Mouse (Mus musculus) neural tube, embryonic 11.5 days (tissue): ENCODE measurements around the gene Tubgcp4. TPM values are rescaled to one million over a fixed set of nuclear protein-coding genes. Genes with fewer than 3 reads are reported as not detected.
A peak's percentile ranks its signal among the peaks of the same experiment; 100 is the strongest.

Experiments
- ATAC-seq: fragments of 200-750 bp; cut with Nextera tagmentation; 2 replicates; pipeline ENCODE4 v1.8.0; 2017; ENCODE audit warnings: moderate number of reproducible peaks, mild to moderate bottlenecking, moderate TSS enrichment, moderate library complexity; ENCODE audit not compliant: insufficient read depth, low FRiP score, low TSS enrichment
- DNase-seq: peaks from one replicate; pipeline ENCODE4 v3.0.0-alpha.2; 2015; ENCODE audit warnings: low spot score
- H3K27ac ChIP-seq: fragments of 300-500 bp; sonication (generic); 2 replicates; pipeline ENCODE4 v1.5.1; 2014; ENCODE audit warnings: low read depth, mild to moderate bottlenecking, low read length
- H3K27me3 ChIP-seq: fragments of 300-500 bp; sonication (generic); 2 replicates; pipeline ENCODE4 v1.6.1; 2014; ENCODE audit warnings: mild to moderate bottlenecking, low read length, mixed read lengths; ENCODE audit not compliant: control insufficient read depth, insufficient read depth
- H3K36me3 ChIP-seq: fragments of 300-500 bp; sonication (generic); 2 replicates; pipeline ENCODE4 v1.6.1; 2014; ENCODE audit warnings: mild to moderate bottlenecking, low read length, moderate library complexity, mixed read lengths; ENCODE audit not compliant: control insufficient read depth, insufficient read depth
- H3K4me1 ChIP-seq: fragments of 300-500 bp; sonication (generic); 2 replicates; pipeline ENCODE4 v1.6.1; 2014; ENCODE audit warnings: low read length, mixed read lengths; ENCODE audit not compliant: control insufficient read depth, insufficient read depth
- H3K4me2 ChIP-seq: fragments of 300-500 bp; sonication (generic); 2 replicates; pipeline ENCODE4 v1.6.1; 2014; ENCODE audit warnings: low read depth, mild to moderate bottlenecking, moderate library complexity
- H3K4me3 ChIP-seq: fragments of 300-500 bp; sonication (generic); 2 replicates; pipeline ENCODE4 v1.5.1; 2014; ENCODE audit warnings: low read depth, low read length
- H3K9ac ChIP-seq: fragments of 300-500 bp; sonication (generic); 2 replicates; pipeline ENCODE4 v1.6.1; 2014; ENCODE audit warnings: mild to moderate bottlenecking, low read length
- H3K9me3 ChIP-seq: fragments of 300-500 bp; sonication (generic); 2 replicates; pipeline ENCODE4 v1.6.1; 2016; ENCODE audit warnings: low read length; ENCODE audit not compliant: control insufficient read depth
- WGBS: fragments of 180-500 bp; shearing (Covaris S2); extraction: QIAGEN DNeasy Blood & Tissue Kit; methylation state at CpG from one replicate; pipeline ENCODE4 v1.1.7; 2014; 5-methylcytosine and 5-hydroxymethylcytosine counted together
- polyA plus RNA-seq: library from polyadenylated mRNA; unstranded; fragments of >200 nt; fragmentation: Nextera tagmentation; extraction: Ambion mirVana; gene quantifications from 2 replicates; pipeline ENCODE4 v1.2.1, GENCODE M21; 2014

Tubgcp4 gene
- polyA plus RNA-seq, 1 experiment from 2014 or later: 59.2 TPM

GRCm38 (mm10) chr2:121141216-121142035, 29.0 kb upstream of the Tubgcp4 start:
- no peaks in the 10 kb centered on the region for H3K9me3 ChIP-seq
- H3K36me3 ChIP-seq: peaks cover 4% of the 10 kb centered on the region; the same call in 1 of the 2 replicates
- peak overlapping the region; percentile 91 for H3K4me2 ChIP-seq
- WGBS: 76% methylated on average over 16 of the region's 16 CpGs
- H3K9ac ChIP-seq: peak overlapping the region; percentile 86
- no peak for ATAC-seq
- DNase-seq: no peak
- H3K4me3 ChIP-seq: peak overlapping the region; percentile 66
- no peaks in the 10 kb centered on the region for H3K27me3 ChIP-seq
- H3K27ac ChIP-seq: peak overlapping the region; percentile 97
- H3K4me1 ChIP-seq: peaks cover 8% of the 10 kb centered on the region

- H3K4me2 ChIP-seq: no peak overlapping the region
- peaks cover 8% of the 10 kb centered on the region for H3K4me1 ChIP-seq
- no peak overlapping the region for H3K4me3 ChIP-seq
- ATAC-seq (no peak), DNase-seq (no peak)
- no peaks in the 10 kb centered on the region for H3K9me3 ChIP-seq
- H3K27me3 ChIP-seq: no peaks in the 10 kb centered on the region
- no peak overlapping the region for H3K27ac ChIP-seq
- 53% methylated on average over 2 of the region's 2 CpGs for WGBS
- no peak overlapping the region for H3K9ac ChIP-seq
- peaks cover 4% of the 10 kb centered on the region; the same call in 1 of the 2 replicates for H3K36me3 ChIP-seq
Measured at GRCm38 (mm10) chr2:121142415-121142814, 28.0 kb upstream of the Tubgcp4 start.

- no peak overlapping the region for H3K9ac ChIP-seq
- H3K4me3 ChIP-seq: no peak overlapping the region
- DNase-seq (no peak), ATAC-seq (no peak)
- no peak overlapping the region for H3K27ac ChIP-seq
- H3K27me3 ChIP-seq: no peaks in the 10 kb centered on the region
- no peaks in the 10 kb centered on the region for H3K9me3 ChIP-seq
- H3K36me3 ChIP-seq: no peaks in the 10 kb centered on the region
- 89% methylated on average over 5 of the region's 5 CpGs for WGBS
- no peak overlapping the region for H3K4me2 ChIP-seq
- H3K4me1 ChIP-seq: no peaks in the 10 kb centered on the region
Measured at GRCm38 (mm10) chr2:121149679-121150078, 20.8 kb upstream of the Tubgcp4 start.

GRCm38 (mm10) chr2:121153100-121153499, 17.4 kb upstream of the Tubgcp4 start:
- ATAC-seq: no peak
- no peak for DNase-seq
- Histone ChIP-seq H3K9me3 (no peaks in the 10 kb centered on the region), H3K27me3 (no peaks in the 10 kb centered on the region), H3K4me2 (no peak overlapping the region), H3K4me1 (no peaks in the 10 kb centered on the region), H3K27ac (no peak overlapping the region), H3K4me3 (no peak overlapping the region), H3K36me3 (no peaks in the 10 kb centered on the region), H3K9ac (no peak overlapping the region)
- WGBS: 89% methylated on average over 3 of the region's 3 CpGs

GRCm38 (mm10) chr2:121169173-121169572, 1.3 kb upstream of the Tubgcp4 start:
- no peak for DNase-seq
- peaks cover 16% of the 10 kb centered on the region for H3K4me1 ChIP-seq
- H3K4me2 ChIP-seq: peak overlapping the region; percentile 67
- peaks cover 5% of the 10 kb centered on the region for H3K36me3 ChIP-seq
- ATAC-seq: no peak
- H3K9me3 ChIP-seq: no peaks in the 10 kb centered on the region
- H3K4me3 ChIP-seq: peak overlapping the region; percentile 90
- H3K9ac ChIP-seq: peak overlapping the region; percentile 26
- WGBS: 42% methylated on average over 4 of the region's 4 CpGs
- no peak overlapping the region for H3K27ac ChIP-seq
- no peaks in the 10 kb centered on the region for H3K27me3 ChIP-seq

GRCm38 (mm10) chr2:121169902-121170301, 552 bp upstream of the Tubgcp4 start:
- ATAC-seq (no peak), DNase-seq (peak; percentile 35)
- no peaks in the 10 kb centered on the region for H3K27me3 ChIP-seq
- WGBS: 10% methylated on average over 9 of the region's 9 CpGs
- peak overlapping the region; percentile 90 for H3K4me3 ChIP-seq
- peak overlapping the region; percentile 67 for H3K4me2 ChIP-seq
- peak overlapping the region; percentile 89; the same call in 1 of the 2 replicates for H3K9ac ChIP-seq
- H3K9me3 ChIP-seq: no peaks in the 10 kb centered on the region
- H3K27ac ChIP-seq: no peak overlapping the region
- peaks cover 5% of the 10 kb centered on the region for H3K36me3 ChIP-seq
- H3K4me1 ChIP-seq: peaks cover 16% of the 10 kb centered on the region

GRCm38 (mm10) chr2:121170980-121171742, 707 bp downstream of the Tubgcp4 start, which contains the start of gene Zscan29:
Zscan29 (minus strand) TSS chr2:121171125.
- Histone ChIP-seq H3K36me3 (peaks cover 7% of the 10 kb centered on the region), H3K27me3 (no peaks in the 10 kb centered on the region), H3K4me1 (peaks cover 16% of the 10 kb centered on the region), H3K4me3 (peak within 1 kb of the TSS; percentile 90), H3K4me2 (peak within 1 kb of the TSS; percentile 67), H3K9ac (peak within 1 kb of the TSS; percentile 89), H3K27ac (peak within 1 kb of the TSS; percentile 73; the same call in 1 of the 2 replicates), H3K9me3 (no peaks in the 10 kb centered on the region)
- WGBS: under 1% methylated on average over 60 of the region's 66 CpGs
- DNase-seq: peak; percentile 95
- ATAC-seq: peak; percentile 88

GRCm38 (mm10) chr2:121178828-121179479, 8.5 kb downstream of the Tubgcp4 start:
- Histone ChIP-seq H3K4me3 (no peak overlapping the region), H3K36me3 (peaks cover 12% of the 10 kb centered on the region), H3K4me2 (no peak overlapping the region), H3K27me3 (no peaks in the 10 kb centered on the region), H3K9me3 (no peaks in the 10 kb centered on the region), H3K4me1 (no peaks in the 10 kb centered on the region), H3K27ac (no peak overlapping the region), H3K9ac (no peak overlapping the region)
- no peak for ATAC-seq
- no peak for DNase-seq
- WGBS: 93% methylated on average over 3 of the region's 3 CpGs
